Mouse (Mus musculus): ENCODE measurements around the gene Btbd35f14. TPM values are rescaled to one million over a fixed set of nuclear protein-coding genes. Genes with fewer than 3 reads are reported as not detected.
"Not testable (repeated sequence)": the region's sequence is repeated elsewhere in the genome, so short reads cannot be mapped to it uniquely, and the experiment has no call there.

The Btbd35f14 gene
- not detected in 2 replicates for polyA plus RNA-seq (2012; rRNA removed)

- H3K4me1 ChIP-seq (ENCODE audit: control insufficient read depth, insufficient read depth, insufficient read length); H3K36me3 ChIP-seq (ENCODE audit: control insufficient read depth, insufficient read depth, low read length); H3K27ac ChIP-seq (ENCODE audit: insufficient read depth, low read length); H3K27me3 ChIP-seq (ENCODE audit: control insufficient read depth, insufficient read depth, low read length); DNase-seq (ENCODE audit: low read depth in 1 of 2, low spot score in 2 of 2); H3K4me3 ChIP-seq (ENCODE audit: extremely low read depth, insufficient read depth, insufficient read length): not testable (repeated sequence)
- no CpG with 5 or more reads among the region's 3 CpGs for WGBS
Observed at GRCm38 (mm10) chrX:33702249-33702648, at the start of gene Btbd35f14. TSS of gene Btbd35f14 (minus strand) at chrX:33702349.

- WGBS, result 81% methylated on average over 2 of the region's 3 CpGs
- H3K4me3 ChIP-seq (ENCODE audit: extremely low read depth, insufficient read depth, insufficient read length); H3K36me3 ChIP-seq (ENCODE audit: control insufficient read depth, insufficient read depth, low read length); H3K27ac ChIP-seq (ENCODE audit: insufficient read depth, low read length); H3K27me3 ChIP-seq (ENCODE audit: control insufficient read depth, insufficient read depth, low read length); H3K4me1 ChIP-seq (ENCODE audit: control insufficient read depth, insufficient read depth, insufficient read length); DNase-seq (ENCODE audit: low read depth in 1 of 2, low spot score in 2 of 2): not testable (repeated sequence)
Observed at GRCm38 (mm10) chrX:33656872-33657271, 45.3 kb downstream of the Btbd35f14 start, which contains the start of gene Btbd35f13. TSS of gene Btbd35f13 (plus strand) at chrX:33657172.

Other genes starting within 250 kb of the Btbd35f14 start
- gene Btbd35f15, start 125.0 kb downstream of the Btbd35f14 start, polyA plus RNA-seq (2012; rRNA removed), result not detected in 2 replicates
- not detected in 2 replicates for gene Btbd35f13, start 45.2 kb downstream of the Btbd35f14 start, polyA plus RNA-seq (2012; rRNA removed)